Mouse (Mus musculus): Measurements from ENCODE around the gene Gm45062.

GRCm38 (mm10) chr6:8228596-8228995, 30.7 kb upstream of the Gm45062 start:
- no peak for TF ChIP-seq POLR2A (IDR thresholded peaks at IDR 0.05; ENCODE audit: borderline replicate concordance, extremely low read depth, low read depth, low read length)
- no peak for TF ChIP-seq CTCF (IDR thresholded peaks at IDR 0.05; ENCODE audit: insufficient read depth, low read length)
